Mouse (Mus musculus) G1E (cell line): ENCODE results near the gene Ccdc124.

Experiments used
- CTCF ChIP-seq: IDR thresholded peaks from 2 replicates; pipeline ENCODE4 v1.5.1; 2012; ENCODE audit warnings: low read depth, low read length, inconsistent platforms, mixed read lengths
- TAL1 ChIP-seq: conservative IDR thresholded peaks from 2 replicates; pipeline ENCODE4 v1.6.1; 2012; ENCODE audit warnings: low read depth, low read length, inconsistent platforms, mixed read lengths

DNA sequence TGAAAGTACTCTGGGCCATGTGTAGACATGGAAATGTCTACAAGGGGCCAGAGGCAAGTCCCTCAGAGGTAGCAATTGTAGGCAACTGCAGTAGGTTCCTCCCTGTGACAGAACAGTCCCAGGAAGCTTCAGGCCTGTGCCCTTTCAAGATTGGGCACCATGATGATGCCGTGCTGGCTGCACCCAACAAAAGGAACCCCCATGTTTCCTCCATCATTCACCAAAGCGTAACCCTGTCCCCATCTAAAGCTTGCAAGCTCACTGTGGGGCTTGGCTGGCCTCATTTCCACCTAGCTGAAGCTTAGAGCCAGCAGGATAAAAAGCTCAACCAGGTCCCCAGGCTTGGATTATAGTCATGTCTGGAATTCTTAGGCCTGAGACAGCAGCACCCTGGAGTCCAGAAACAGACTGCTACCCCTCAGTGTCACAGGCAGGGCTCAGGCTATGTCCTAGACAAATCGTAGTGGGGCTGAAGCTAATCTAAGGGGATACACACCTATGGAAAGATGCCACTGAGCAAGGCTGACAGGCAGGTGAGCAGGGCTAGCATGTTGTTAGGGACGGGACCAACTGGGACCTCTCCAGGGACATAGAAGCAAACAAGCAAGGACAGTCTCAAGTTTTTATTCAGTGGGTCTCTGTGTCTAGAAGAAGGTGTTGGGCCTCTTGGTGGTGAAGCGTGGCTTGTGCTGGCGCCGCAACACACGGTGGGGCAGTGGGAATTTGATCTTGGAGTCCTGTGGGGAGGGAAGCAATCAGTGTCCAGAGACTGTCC lies 21.2 kb upstream of the Ccdc124 start:
- no peak for TF ChIP-seq CTCF
- no peak for TF ChIP-seq TAL1
